Mouse (Mus musculus) liver, embryonic 18 days (tissue): Measurements from ENCODE around the gene Jaml. TPM values are rescaled to one million over a fixed set of nuclear protein-coding genes. Genes with fewer than 3 reads are reported as not detected.

Experiments used
- polyA plus RNA-seq: library from polyadenylated mRNA; depleted of rRNA; stranded (reverse); fragments of >200 nt; gene quantifications from 2 replicates; pipeline ENCODE4 v1.2.3, GENCODE M21; 2012; rRNA removed

The Jaml gene
- polyA plus RNA-seq: 0.39 and 0.97 TPM in 2 replicates

GRCm38 (mm10) chr9:45079011-45079410 is at the start of gene Jaml:
Gene Jaml, plus strand, starts transcription at chr9:45079183.

DNA sequence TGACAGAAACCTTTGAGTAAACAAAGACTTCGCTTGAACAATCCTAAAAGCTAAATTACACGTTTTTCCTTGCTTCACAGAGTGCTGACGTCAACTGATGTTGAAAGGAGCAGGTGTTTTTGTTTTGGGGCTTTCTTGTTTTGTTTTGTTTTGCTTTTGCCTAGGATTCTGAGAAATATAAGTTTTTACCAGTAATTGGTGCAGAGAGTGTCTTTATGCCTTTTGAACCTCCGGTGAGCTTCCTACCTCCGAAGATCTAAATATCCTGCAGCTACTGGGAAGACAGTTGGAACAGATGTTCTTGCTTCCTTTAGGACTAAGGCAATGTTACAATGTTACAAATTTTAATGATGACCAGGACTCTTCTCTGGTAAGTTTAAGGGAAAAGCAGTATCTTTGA is 39.5 kb upstream of the Jaml start, which contains the start of gene Mpzl2:
Mpzl2 (plus strand) TSS at position 301 of the 400 bp plus-strand sequence.

GRCm38 (mm10) chr9:45055082-45055713 is 23.8 kb upstream of the Jaml start, which contains the start of gene Mpzl3:
Gene Mpzl3, plus strand, starts transcription at chr9:45055186.

GRCm38 (mm10) chr9:45117741-45118431 is 38.9 kb downstream of the Jaml start, which contains the start of gene Scn2b:
Gene Scn2b, plus strand, starts transcription at chr9:45117782.

GRCm38 (mm10) chr9:45138191-45139032 is 59.4 kb downstream of the Jaml start, which contains the start of gene Scn4b:
Gene Scn4b, plus strand, starts transcription at chr9:45138395.

Other genes starting within 250 kb of the Jaml start
- gene Kmt2a, start 197.9 kb upstream of the Jaml start, polyA plus RNA-seq: 1.7 and 2.0 TPM in 2 replicates
- 458 and 467 TPM in 2 replicates for gene Atp5l, start 158.4 kb upstream of the Jaml start, polyA plus RNA-seq
- 8.1 and 8.3 TPM in 2 replicates for gene Ube4a, start 113.6 kb upstream of the Jaml start, polyA plus RNA-seq
- 0.42 and 0.99 TPM in 2 replicates for gene Cd3g, start 98.8 kb upstream of the Jaml start, polyA plus RNA-seq
- 0.22 and 0.30 TPM in 2 replicates for gene Cd3d, start 97.4 kb upstream of the Jaml start, polyA plus RNA-seq
- gene Cd3e, start 69.6 kb upstream of the Jaml start, polyA plus RNA-seq: 0.02 TPM in 1 of 2 replicates, not detected in the other
- gene Mpzl2, start 39.4 kb upstream of the Jaml start, polyA plus RNA-seq: 12.8 and 16.9 TPM in 2 replicates
- gene Mpzl3, start 24.0 kb upstream of the Jaml start, polyA plus RNA-seq: 0.84 and 1.00 TPM in 2 replicates
- 0.07 and 0.10 TPM in 2 replicates for gene Scn2b, start 38.6 kb downstream of the Jaml start, polyA plus RNA-seq
- gene Scn4b, start 59.2 kb downstream of the Jaml start, polyA plus RNA-seq: 0.30 and 0.42 TPM in 2 replicates
- gene BC049352, start 102.8 kb downstream of the Jaml start, polyA plus RNA-seq: 0.05 and 0.13 TPM in 2 replicates
- 0.07 and 0.14 TPM in 2 replicates for gene Tmprss4, start 124.9 kb downstream of the Jaml start, polyA plus RNA-seq
- 2.7 and 2.8 TPM in 2 replicates for gene Il10ra, start 190.0 kb downstream of the Jaml start, polyA plus RNA-seq
- 0.01 TPM in 1 of 2 replicates, not detected in the other for gene Tmprss13, start 239.9 kb downstream of the Jaml start, polyA plus RNA-seq